Mouse (Mus musculus) liver, embryonic 12.5 days (tissue): Measurements from ENCODE around the gene D430041D05Rik. TPM values are rescaled to one million over a fixed set of nuclear protein-coding genes. Genes with fewer than 3 reads are reported as not detected.
A peak's percentile ranks its signal among the peaks of the same experiment; 100 is the strongest.

Experiments used
- ATAC-seq: fragments of 200-750 bp; cut with Nextera tagmentation; 2 replicates; pipeline ENCODE4 v1.8.0; 2017; ENCODE audit warnings: moderate number of reproducible peaks, mild to moderate bottlenecking, moderate library complexity
- H3K27ac ChIP-seq: fragments of 300-500 bp; sonication (generic); 2 replicates; pipeline ENCODE4 v1.5.1; 2016; ENCODE audit warnings: mild to moderate bottlenecking
- H3K27me3 ChIP-seq: fragments of 300-500 bp; sonication (generic); replicated peaks from 2 replicates; pipeline ENCODE4 v1.6.1; 2016; ENCODE audit warnings: mild to moderate bottlenecking, moderate library complexity
- H3K36me3 ChIP-seq: fragments of 300-500 bp; sonication (generic); 2 replicates; pipeline ENCODE4 v1.6.1; 2016; ENCODE audit warnings: mild to moderate bottlenecking, moderate library complexity
- H3K4me1 ChIP-seq: fragments of 300-500 bp; sonication (generic); 2 replicates; pipeline ENCODE4 v1.6.1; 2016
- H3K4me2 ChIP-seq: fragments of 300-500 bp; sonication (generic); 2 replicates; pipeline ENCODE4 v1.6.1; 2016; ENCODE audit warnings: mild to moderate bottlenecking, moderate library complexity
- H3K4me3 ChIP-seq: fragments of 300-500 bp; sonication (generic); 2 replicates; pipeline ENCODE4 v1.5.1; 2016; ENCODE audit warnings: mild to moderate bottlenecking, moderate library complexity
- H3K9ac ChIP-seq: fragments of 300-500 bp; sonication (generic); 2 replicates; pipeline ENCODE4 v1.6.1; 2016; ENCODE audit warnings: mild to moderate bottlenecking, moderate library complexity
- H3K9me3 ChIP-seq: fragments of 300-500 bp; sonication (generic); replicated peaks from 2 replicates; pipeline ENCODE4 v1.6.1; 2016; ENCODE audit warnings: mild to moderate bottlenecking, moderate library complexity
- WGBS: fragments of 180-500 bp; shearing (Covaris S2); methylation state at CpG from one replicate; pipeline ENCODE4 v1.1.7; 2016; ENCODE audit not compliant: insufficient replicate concordance; 5-methylcytosine and 5-hydroxymethylcytosine counted together
- polyA plus RNA-seq: library from polyadenylated mRNA; unstranded; fragments of >200 nt; fragmentation: Nextera tagmentation; extraction: Ambion mirVana; gene quantifications from 2 replicates; pipeline ENCODE4 v1.2.1, GENCODE M21; 2016

Gene D430041D05Rik
- polyA plus RNA-seq, 1 experiment from 2014 or later, result 0.02 TPM

- Histone ChIP-seq H3K4me1 (no peaks in the 10 kb centered on the region), H3K27me3 (no peaks in the 10 kb centered on the region), H3K9me3 (no peaks in the 10 kb centered on the region), H3K9ac (no peak overlapping the region), H3K36me3 (peaks cover 72% of the 10 kb centered on the region), H3K4me2 (no peak overlapping the region), H3K27ac (no peak overlapping the region), H3K4me3 (no peak overlapping the region)
- no peak for ATAC-seq
- 87% methylated on average over 5 of the region's 5 CpGs for WGBS
These were observed 19.8 kb upstream of the D430041D05Rik start for GRCm38 (mm10) chr2:104430566-104430965.

- peaks cover 36% of the 10 kb centered on the region for H3K36me3 ChIP-seq
- WGBS, result 80% methylated on average over 3 of the region's 3 CpGs
- no peaks in the 10 kb centered on the region for H3K9me3 ChIP-seq
- no peak overlapping the region for H3K4me2 ChIP-seq
- no peak overlapping the region for H3K27ac ChIP-seq
- no peak overlapping the region for H3K9ac ChIP-seq
- no peaks in the 10 kb centered on the region for H3K4me1 ChIP-seq
- no peaks in the 10 kb centered on the region for H3K27me3 ChIP-seq
- ATAC-seq, result no peak
- no peak overlapping the region for H3K4me3 ChIP-seq
These were observed 15.3 kb upstream of the D430041D05Rik start for GRCm38 (mm10) chr2:104426112-104426511.

GRCm38 (mm10) chr2:104422230-104422629 lies 11.4 kb upstream of the D430041D05Rik start:
- H3K4me3 ChIP-seq, result no peak overlapping the region
- ATAC-seq, result no peak
- 9% methylated on average over 1 of the region's 1 CpGs for WGBS
- no peaks in the 10 kb centered on the region; the same call in 1 of the 2 replicates for H3K27me3 ChIP-seq
- H3K9ac ChIP-seq, result no peak overlapping the region
- no peak overlapping the region for H3K4me2 ChIP-seq
- H3K27ac ChIP-seq, result no peak overlapping the region
- H3K9me3 ChIP-seq, result no peaks in the 10 kb centered on the region
- H3K36me3 ChIP-seq, result peaks cover 8% of the 10 kb centered on the region; the same call in 1 of the 2 replicates
- no peaks in the 10 kb centered on the region for H3K4me1 ChIP-seq

- H3K4me3 ChIP-seq, result no peak overlapping the region
- H3K4me1 ChIP-seq, result no peaks in the 10 kb centered on the region
- H3K27ac ChIP-seq, result no peak overlapping the region
- 32% methylated on average over 4 of the region's 4 CpGs for WGBS
- H3K4me2 ChIP-seq, result no peak overlapping the region
- H3K36me3 ChIP-seq, result 0 out of 2 replicates have a peak, but pooled peaks cover 3% of the 10 kb centered on the region
- H3K9me3 ChIP-seq, result no peaks in the 10 kb centered on the region
- H3K27me3 ChIP-seq, result no peaks in the 10 kb centered on the region; the same call in 1 of the 2 replicates
- no peak for ATAC-seq
- H3K9ac ChIP-seq, result no peak overlapping the region
These were observed 10.0 kb upstream of the D430041D05Rik start for GRCm38 (mm10) chr2:104420805-104421204.

GRCm38 (mm10) chr2:104419999-104420398 lies 9.2 kb upstream of the D430041D05Rik start:
- H3K4me2 ChIP-seq, result no peak overlapping the region
- no peaks in the 10 kb centered on the region for H3K4me1 ChIP-seq
- H3K4me3 ChIP-seq, result no peak overlapping the region
- H3K36me3 ChIP-seq, result no peaks in the 10 kb centered on the region
- WGBS, result 72% methylated on average over 1 of the region's 1 CpGs
- H3K27ac ChIP-seq, result no peak overlapping the region
- no peak overlapping the region for H3K9ac ChIP-seq
- H3K27me3 ChIP-seq, result no peaks in the 10 kb centered on the region; the same call in 1 of the 2 replicates
- H3K9me3 ChIP-seq, result no peaks in the 10 kb centered on the region
- ATAC-seq, result no peak

- no peak overlapping the region for H3K4me3 ChIP-seq
- no peak for ATAC-seq
- no peak overlapping the region for H3K9ac ChIP-seq
- no peaks in the 10 kb centered on the region for H3K36me3 ChIP-seq
- H3K9me3 ChIP-seq, result no peaks in the 10 kb centered on the region
- 65% methylated on average over 2 of the region's 2 CpGs for WGBS
- no peak overlapping the region for H3K4me2 ChIP-seq
- H3K27me3 ChIP-seq, result no peaks in the 10 kb centered on the region; the same call in 1 of the 2 replicates
- no peaks in the 10 kb centered on the region for H3K4me1 ChIP-seq
- H3K27ac ChIP-seq, result no peak overlapping the region
These were observed 8.6 kb upstream of the D430041D05Rik start for GRCm38 (mm10) chr2:104419411-104419810.

- 67% methylated on average over 3 of the region's 3 CpGs for WGBS
- Histone ChIP-seq H3K27ac (no peak overlapping the region), H3K4me1 (0 out of 2 replicates have a peak, but pooled peaks cover 5% of the 10 kb centered on the region), H3K4me2 (no peak overlapping the region), H3K36me3 (no peaks in the 10 kb centered on the region), H3K9me3 (no peaks in the 10 kb centered on the region), H3K4me3 (no peak overlapping the region), H3K9ac (no peak overlapping the region), H3K27me3 (peaks cover 59% of the 10 kb centered on the region)
- no peak for ATAC-seq
These were observed 2.2 kb upstream of the D430041D05Rik start for GRCm38 (mm10) chr2:104413011-104413410.

GRCm38 (mm10) chr2:104412496-104412895 lies 1.7 kb upstream of the D430041D05Rik start:
- WGBS, result 15% methylated on average over 4 of the region's 4 CpGs
- Histone ChIP-seq H3K36me3 (no peaks in the 10 kb centered on the region), H3K9ac (no peak overlapping the region), H3K4me3 (no peak overlapping the region), H3K27me3 (peaks cover 64% of the 10 kb centered on the region), H3K4me1 (0 out of 2 replicates have a peak, but pooled peaks cover 5% of the 10 kb centered on the region), H3K4me2 (no peak overlapping the region), H3K9me3 (no peaks in the 10 kb centered on the region), H3K27ac (no peak overlapping the region)
- no peak for ATAC-seq

GRCm38 (mm10) chr2:104411806-104412205 lies 993 bp upstream of the D430041D05Rik start:
- no peak for ATAC-seq

GRCm38 (mm10) chr2:104409851-104410821 lies 677 bp downstream of the D430041D05Rik start:
- H3K27ac ChIP-seq, result no peak overlapping the region
- H3K4me2 ChIP-seq, result peak overlapping the region; percentile 73
- H3K9me3 ChIP-seq, result no peaks in the 10 kb centered on the region
- 2% methylated on average over 100 of the region's 111 CpGs for WGBS
- 0 out of 2 replicates have a peak, but pooled peaks cover 5% of the 10 kb centered on the region for H3K4me1 ChIP-seq
- ATAC-seq, result no peak
- no peak overlapping the region for H3K9ac ChIP-seq
- H3K36me3 ChIP-seq, result no peaks in the 10 kb centered on the region
- peaks cover 73% of the 10 kb centered on the region for H3K27me3 ChIP-seq
- peak overlapping the region; percentile 48 for H3K4me3 ChIP-seq

More at GRCm38 (mm10) chr2:104411806-104412205, 993 bp upstream of the D430041D05Rik start:
- no peak overlapping the region for H3K4me2 ChIP-seq
- no peak overlapping the region for H3K4me3 ChIP-seq
- H3K9me3 ChIP-seq, result no peaks in the 10 kb centered on the region
- H3K9ac ChIP-seq, result no peak overlapping the region
- 70% methylated on average over 7 of the region's 7 CpGs for WGBS
- H3K36me3 ChIP-seq, result no peaks in the 10 kb centered on the region
- 0 out of 2 replicates have a peak, but pooled peaks cover 5% of the 10 kb centered on the region for H3K4me1 ChIP-seq
- peaks cover 71% of the 10 kb centered on the region for H3K27me3 ChIP-seq
- H3K27ac ChIP-seq, result no peak overlapping the region

GRCm38 (mm10) chr2:104408351-104408750 lies 2.5 kb downstream of the D430041D05Rik start:
- no peak overlapping the region for H3K27ac ChIP-seq
- WGBS, result 50% methylated on average over 7 of the region's 7 CpGs

GRCm38 (mm10) chr2:104407913-104408312 lies 2.9 kb downstream of the D430041D05Rik start:
- H3K4me2 ChIP-seq, result no peak overlapping the region
- no peak overlapping the region for H3K27ac ChIP-seq
- no peak for ATAC-seq
- H3K4me1 ChIP-seq, result 0 out of 2 replicates have a peak, but pooled peaks cover 5% of the 10 kb centered on the region
- WGBS, result 45% methylated on average over 4 of the region's 4 CpGs
- no peaks in the 10 kb centered on the region for H3K9me3 ChIP-seq
- H3K27me3 ChIP-seq, result peaks cover 63% of the 10 kb centered on the region
- no peak overlapping the region for H3K4me3 ChIP-seq
- no peaks in the 10 kb centered on the region for H3K36me3 ChIP-seq
- no peak overlapping the region for H3K9ac ChIP-seq

More at GRCm38 (mm10) chr2:104408351-104408750, 2.5 kb downstream of the D430041D05Rik start:
- no peak for ATAC-seq
- H3K4me3 ChIP-seq, result no peak overlapping the region
- H3K4me1 ChIP-seq, result 0 out of 2 replicates have a peak, but pooled peaks cover 5% of the 10 kb centered on the region
- no peaks in the 10 kb centered on the region for H3K9me3 ChIP-seq
- H3K9ac ChIP-seq, result no peak overlapping the region
- H3K4me2 ChIP-seq, result no peak overlapping the region
- peaks cover 67% of the 10 kb centered on the region for H3K27me3 ChIP-seq
- H3K36me3 ChIP-seq, result no peaks in the 10 kb centered on the region
